Mouse (Mus musculus): ENCODE results near the gene Olfr1246. TPM values are rescaled to one million over a fixed set of nuclear protein-coding genes. Genes with fewer than 3 reads are reported as not detected.
"Not testable (repeated sequence)": the region's sequence is repeated elsewhere in the genome, so short reads cannot be mapped to it uniquely, and the experiment has no call there.

Gene Olfr1246
- total RNA-seq (2021), result not detected
- long read RNA-seq, experiment 1, result 0 reads
- long read RNA-seq, experiment 2, result 0 reads

DNA sequence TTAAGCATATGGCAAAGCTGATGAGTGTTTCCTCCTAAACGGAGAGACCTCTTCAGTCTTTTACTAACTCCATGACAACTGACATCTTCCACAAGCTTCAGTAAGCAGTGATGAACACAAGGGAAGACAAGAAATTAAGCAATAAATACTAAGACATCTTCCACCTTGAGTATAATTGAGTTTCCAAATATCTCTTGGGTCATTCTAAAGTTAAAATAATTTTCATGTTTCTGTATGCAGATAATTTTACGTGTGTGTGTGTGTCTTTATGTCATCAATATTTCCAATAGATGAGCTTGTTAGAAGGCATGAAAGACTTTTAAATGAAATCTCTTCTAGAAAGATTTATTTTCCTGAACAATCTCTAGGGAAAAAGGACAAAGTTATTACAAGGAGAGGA lies at the start of gene Olfr1246:
Gene Olfr1246, minus strand, starts transcription at position 101 of the 400 bp plus-strand sequence.
- no peak for DNase-seq
- intact Hi-C loops (cut with DNase I; ENCODE audit: low total_unique reads), result no loop called here

DNA sequence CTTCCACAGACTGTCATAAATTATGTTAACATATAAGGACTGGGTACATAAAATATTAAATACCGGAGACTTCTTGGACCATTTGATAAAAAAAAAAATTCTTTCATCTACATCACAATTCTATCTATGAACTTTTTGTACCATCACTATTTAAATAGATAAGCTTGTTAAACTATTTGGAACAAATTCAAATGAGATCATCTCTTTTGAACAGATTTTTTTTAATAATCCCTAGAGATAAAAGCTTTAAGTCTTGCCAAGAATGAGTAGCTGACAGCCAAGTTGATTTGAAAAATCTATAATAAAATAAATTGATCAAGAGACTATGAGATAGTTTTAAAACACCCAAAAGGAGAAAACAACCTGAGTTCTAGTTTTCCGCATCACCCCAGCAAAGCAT lies 41.9 kb upstream of the Olfr1246 start, which contains the start of gene Olfr1249:
Gene Olfr1249, minus strand, starts transcription at position 101 of the 400 bp plus-strand sequence.
- DNase-seq, result no peak
- intact Hi-C loops (cut with DNase I; ENCODE audit: low total_unique reads), result no loop called here

DNA sequence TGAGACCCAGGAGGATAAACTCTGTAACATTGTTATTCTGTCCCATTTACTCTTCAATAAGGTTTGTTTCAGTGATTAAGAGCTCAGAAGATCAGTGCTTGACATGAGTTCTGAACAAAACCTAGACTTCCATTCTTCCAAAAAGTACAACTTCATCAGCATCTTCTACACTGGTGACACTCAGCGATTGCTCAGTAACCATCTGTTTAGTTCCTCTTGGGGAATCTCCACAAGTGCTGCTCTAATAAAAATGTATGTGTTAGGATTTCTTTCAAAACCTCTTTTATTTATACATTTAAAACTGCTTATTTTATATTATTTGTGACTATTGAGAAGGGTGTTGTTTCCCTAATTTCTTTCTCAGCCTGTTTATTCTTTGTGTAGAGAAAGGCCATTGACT lies 25.2 kb upstream of the Olfr1246 start, which contains the start of gene Olfr1248:
Gene Olfr1248, minus strand, starts transcription at position 101 of the 400 bp plus-strand sequence.
- DNase-seq; intact Hi-C loops (cut with DNase I; ENCODE audit: low total_unique reads): not testable (repeated sequence)

DNA sequence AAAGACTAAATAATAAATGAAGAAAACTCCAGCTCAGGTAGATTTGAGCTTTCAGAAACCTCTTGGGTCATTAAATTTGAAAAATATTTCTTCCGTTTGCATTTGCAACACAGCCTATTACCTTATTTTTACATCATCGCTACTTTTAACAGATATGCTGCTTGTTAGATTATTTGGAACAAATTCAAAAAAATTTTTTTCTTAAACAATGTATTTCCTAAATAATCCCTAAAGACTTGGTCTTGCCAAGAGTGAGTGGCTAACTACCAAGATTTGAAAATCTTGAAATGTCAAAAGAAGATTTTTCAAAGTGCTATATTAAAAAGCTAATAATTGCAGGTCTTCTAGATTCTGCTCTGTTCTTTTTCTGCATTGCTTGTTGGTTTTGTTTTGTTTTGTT lies 21.1 kb upstream of the Olfr1246 start, which contains the start of gene Olfr1247:
Gene Olfr1247, minus strand, starts transcription at position 101 of the 400 bp plus-strand sequence.
- intact Hi-C loops (cut with DNase I; ENCODE audit: low total_unique reads), result no loop called here
- DNase-seq, result no peak

DNA sequence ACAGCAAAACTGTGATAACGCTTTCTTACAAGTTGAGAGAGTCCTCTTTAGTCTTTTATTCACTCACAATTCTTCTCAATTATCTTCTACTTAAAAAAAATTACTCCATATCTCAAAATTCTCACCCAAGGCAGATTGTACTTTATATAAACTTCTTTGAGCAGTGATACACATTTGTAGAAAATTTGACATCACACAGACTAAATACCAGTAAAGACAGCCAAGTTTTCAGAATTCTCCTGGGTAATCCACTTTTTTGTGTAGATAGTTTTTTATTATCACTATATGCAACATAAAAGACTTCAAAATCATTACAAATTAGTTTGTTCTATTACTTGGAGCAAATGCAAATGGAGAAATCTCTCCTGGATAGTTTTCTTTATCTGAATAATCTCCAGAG lies 14.6 kb downstream of the Olfr1246 start, which contains the start of gene Olfr1245:
Gene Olfr1245, minus strand, starts transcription at position 101 of the 400 bp plus-strand sequence.
- no peak for DNase-seq
- intact Hi-C loops (cut with DNase I; ENCODE audit: low total_unique reads), result no loop called here

DNA sequence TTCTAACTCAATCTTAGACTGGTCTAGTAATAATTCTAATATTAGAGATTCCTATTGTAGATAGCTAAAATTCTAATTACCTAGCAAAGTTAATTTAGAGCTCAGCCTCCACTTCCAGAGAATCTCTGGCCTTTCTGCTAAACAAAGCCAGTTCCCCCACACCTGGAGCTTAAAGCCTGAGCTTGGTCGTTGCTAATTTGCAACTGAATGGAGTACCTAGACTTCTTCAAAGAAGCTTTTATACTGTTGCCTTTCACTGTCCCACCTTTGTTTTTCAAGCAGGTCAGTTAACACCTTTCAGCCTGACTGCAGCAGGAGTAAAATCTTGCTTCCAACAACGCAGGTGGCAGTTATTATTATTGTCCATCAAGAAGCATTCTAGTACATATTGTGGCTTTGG lies 30.3 kb downstream of the Olfr1246 start:
- DNase-seq; intact Hi-C loops (cut with DNase I; ENCODE audit: low total_unique reads): not testable (repeated sequence)

DNA sequence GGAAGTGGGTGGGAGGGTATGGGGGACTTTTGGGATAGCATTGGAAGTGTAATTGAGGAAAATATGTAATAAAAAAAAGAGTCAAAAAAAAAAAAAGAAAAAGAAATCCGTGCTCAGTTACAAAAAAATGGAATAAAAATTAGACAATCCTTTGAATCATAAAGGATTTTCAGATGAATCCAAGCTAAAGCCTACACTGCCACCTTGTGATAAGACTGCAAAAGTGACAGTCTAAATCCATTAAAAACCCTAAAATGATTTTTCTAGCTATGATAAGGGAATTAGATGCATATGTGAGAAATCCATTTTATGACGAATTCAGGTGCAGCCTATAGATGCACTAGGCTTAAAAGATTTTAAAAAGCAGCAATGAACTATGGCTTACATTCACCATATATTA lies 48.4 kb downstream of the Olfr1246 start:
- intact Hi-C loops (cut with DNase I; ENCODE audit: low total_unique reads), result no loop called here
- DNase-seq, result no peak

DNA sequence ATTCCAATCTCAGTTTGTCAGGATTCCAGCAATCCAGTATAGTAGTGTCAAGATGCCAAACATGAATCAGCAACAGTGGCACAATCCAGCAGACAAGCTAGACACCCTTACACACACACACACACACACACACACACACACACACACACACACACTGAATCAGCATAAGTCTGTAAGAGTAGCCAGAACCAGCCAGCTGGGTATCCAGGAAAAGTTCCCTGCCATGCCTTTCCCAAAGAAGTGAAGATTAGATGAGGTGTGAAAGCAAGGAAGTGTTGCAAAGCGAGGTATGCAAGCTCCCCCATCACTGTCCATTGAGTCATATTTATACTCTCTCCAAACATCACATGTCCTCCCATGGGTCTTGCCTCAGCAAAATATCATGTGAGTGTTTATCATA lies 53.0 kb downstream of the Olfr1246 start:
- DNase-seq, result no peak
- intact Hi-C loops (cut with DNase I; ENCODE audit: low total_unique reads), result no loop called here

Other genes with a start within 250 kb of the Olfr1246 start
- not detected for gene Olfr1234, start 228.3 kb downstream of the Olfr1246 start, total RNA-seq (2021)
- gene Olfr1238, start 183.5 kb downstream of the Olfr1246 start, total RNA-seq (2021), result not detected
- gene Olfr1239, start 172.8 kb downstream of the Olfr1246 start, total RNA-seq (2021), result not detected
- not detected for gene Olfr1240, start 150.2 kb downstream of the Olfr1246 start, total RNA-seq (2021)
- gene Olfr1241, start 106.0 kb downstream of the Olfr1246 start, total RNA-seq (2021), result not detected
- gene Olfr1242, start 94.8 kb downstream of the Olfr1246 start, total RNA-seq (2021), result not detected
- gene Olfr1243, start 61.7 kb downstream of the Olfr1246 start, total RNA-seq (2021), result not detected
- not detected for gene Olfr1245, start 14.7 kb downstream of the Olfr1246 start, total RNA-seq (2021)
- gene Olfr1247, start 21.0 kb upstream of the Olfr1246 start, total RNA-seq (2021), result not detected
- gene Olfr1248, start 25.1 kb upstream of the Olfr1246 start, total RNA-seq (2021), result not detected
- gene Olfr1249, start 41.8 kb upstream of the Olfr1246 start, total RNA-seq (2021), result not detected
- not detected for gene Olfr1250, start 68.3 kb upstream of the Olfr1246 start, total RNA-seq (2021)
- gene Olfr1251, start 78.8 kb upstream of the Olfr1246 start, total RNA-seq (2021), result not detected
- gene Olfr1252, start 131.9 kb upstream of the Olfr1246 start, total RNA-seq (2021), result not detected
- gene Olfr1253, start 163.9 kb upstream of the Olfr1246 start, total RNA-seq (2021), result not detected
- not detected for gene Olfr1254, start 200.5 kb upstream of the Olfr1246 start, total RNA-seq (2021)
- gene Olfr1255, start 218.9 kb upstream of the Olfr1246 start, total RNA-seq (2021), result not detected
- not detected for gene Olfr1256, start 248.4 kb upstream of the Olfr1246 start, total RNA-seq (2021)